Mouse (Mus musculus): ENCODE data around the gene Rps5. TPM values are rescaled to one million over a fixed set of nuclear protein-coding genes. Genes with fewer than 3 reads are reported as not detected.

Rps5 gene
- polyA plus RNA-seq, 1 experiment from 2014 or later, result 842 TPM

DNA sequence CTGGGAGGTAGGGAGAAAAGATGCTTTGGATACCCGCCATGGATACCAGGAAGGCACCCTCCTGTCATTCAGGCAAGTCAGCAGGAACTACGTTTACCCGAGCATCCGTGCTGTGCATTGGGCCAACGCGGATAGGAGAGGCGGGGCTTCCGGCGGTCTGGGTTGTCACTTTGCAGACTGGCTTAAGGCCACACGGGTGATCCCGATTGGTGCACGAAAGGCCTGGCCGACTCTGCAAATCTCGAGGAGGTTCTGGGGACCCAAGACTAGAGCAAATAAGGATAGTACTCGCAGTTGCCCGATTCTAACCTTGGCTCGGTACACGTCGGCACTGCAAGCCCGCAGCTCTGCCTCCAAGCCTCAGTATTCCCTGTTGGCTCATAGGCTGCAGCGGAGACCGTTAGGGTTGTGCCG is 43.6 kb downstream of the Rps5 start, which contains the start of gene Zfp324:
Zfp324 (plus strand) TSS at position 161 of the 414 bp plus-strand sequence.
- ATAC-seq (ENCODE audit: low FRiP score) (peak; percentile 94), DNase-seq (ENCODE audit: low spot score) (peak; percentile 87)
- Histone ChIP-seq H3K4me2 (replicated peaks; ENCODE audit: low read depth, low read length) (peak within 1 kb of the TSS; percentile 87), H3K9ac (ENCODE audit: low read depth, low read length) (peak within 1 kb of the TSS; percentile 96), H3K27ac (ENCODE audit: low read depth, low read length) (peak within 1 kb of the TSS; percentile 67), H3K4me1 (replicated peaks; ENCODE audit: control insufficient read depth, insufficient read depth, low read length) (peaks cover 4% of the 10 kb centered on the region; the same call in 1 of the 2 replicates), H3K4me3 (ENCODE audit: low read depth, low read length) (peak within 1 kb of the TSS; percentile 84), H3K9me3 (ENCODE audit: control insufficient read depth, low read length) (no peaks in the 10 kb centered on the region), H3K27me3 (ENCODE audit: control insufficient read depth, insufficient read depth, low read length) (no peaks in the 10 kb centered on the region), H3K36me3 (ENCODE audit: control insufficient read depth, insufficient read depth, low read length) (no peaks in the 10 kb centered on the region; the same call in 1 of the 2 replicates)
- under 1% methylated on average over 23 of the region's 23 CpGs for whole genome bisulfite sequencing

DNA sequence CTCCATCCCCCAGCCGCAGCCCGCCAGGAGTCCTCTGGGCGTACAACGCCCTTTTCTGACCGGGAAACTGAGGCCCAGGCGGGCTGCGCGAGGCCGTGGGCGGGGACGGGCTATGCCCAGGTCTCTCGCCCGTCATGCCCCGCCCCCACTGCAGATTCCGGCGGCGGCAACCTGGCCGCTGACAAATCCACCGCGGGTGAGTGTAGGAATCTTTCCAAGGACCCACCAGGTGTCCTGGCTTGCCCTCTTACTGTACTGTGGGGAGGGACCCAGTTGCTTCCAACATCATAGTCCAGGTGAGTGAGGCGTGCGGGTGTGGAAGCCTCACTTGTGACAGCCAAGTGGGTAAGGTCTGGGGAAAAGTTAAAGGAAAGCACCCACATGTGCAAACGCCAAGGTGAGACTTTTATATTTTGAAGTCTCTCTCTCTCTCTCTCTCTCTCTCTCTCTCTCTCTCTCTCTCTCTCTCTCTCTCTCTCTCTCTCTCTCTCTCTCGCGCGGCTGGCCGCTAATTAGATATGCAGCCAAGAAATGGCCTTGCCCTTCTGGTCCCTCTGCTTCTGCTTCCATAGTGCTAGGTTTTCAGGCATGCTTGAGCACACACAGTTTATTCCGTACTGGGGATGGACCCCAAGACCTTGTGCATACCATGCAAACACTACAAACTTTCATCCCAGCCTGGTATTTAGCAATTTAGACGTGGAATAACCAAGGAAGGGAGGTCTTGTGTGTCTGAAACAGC is 44.2 kb downstream of the Rps5 start:
- Histone ChIP-seq H3K27ac (ENCODE audit: low read depth, low read length) (peak overlapping the region; percentile 67), H3K4me1 (replicated peaks; ENCODE audit: control insufficient read depth, insufficient read depth, low read length) (peaks cover 4% of the 10 kb centered on the region; the same call in 1 of the 2 replicates), H3K9me3 (ENCODE audit: control insufficient read depth, low read length) (no peaks in the 10 kb centered on the region), H3K36me3 (ENCODE audit: control insufficient read depth, insufficient read depth, low read length) (no peaks in the 10 kb centered on the region; the same call in 1 of the 2 replicates), H3K27me3 (ENCODE audit: control insufficient read depth, insufficient read depth, low read length) (no peaks in the 10 kb centered on the region), H3K4me2 (replicated peaks; ENCODE audit: low read depth, low read length) (peak overlapping the region; percentile 87), H3K9ac (ENCODE audit: low read depth, low read length) (peak overlapping the region; percentile 96), H3K4me3 (ENCODE audit: low read depth, low read length) (peak overlapping the region; percentile 84)
- ATAC-seq (ENCODE audit: low FRiP score), result peak; percentile 68
- peak; percentile 63 for DNase-seq (ENCODE audit: low spot score)
- 1% methylated on average over 25 of the region's 29 CpGs for WGBS

DNA sequence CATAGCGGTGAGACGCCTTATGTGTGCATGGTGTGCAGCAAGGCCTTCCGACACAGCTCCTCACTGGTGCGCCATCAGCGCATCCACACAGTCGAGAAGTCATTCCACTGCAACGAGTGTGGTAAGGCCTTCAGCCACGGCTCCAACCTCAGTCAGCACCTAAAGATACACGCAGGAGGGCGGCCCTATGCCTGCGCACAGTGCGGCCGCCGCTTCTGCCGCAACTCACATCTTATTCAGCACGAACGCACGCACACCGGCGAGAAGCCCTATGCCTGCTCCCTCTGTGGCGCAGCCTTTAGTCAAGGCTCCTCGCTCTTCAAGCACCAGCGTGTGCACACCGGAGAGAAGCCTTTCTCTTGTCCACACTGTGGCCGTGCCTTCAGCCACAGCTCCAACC is 48.8 kb downstream of the Rps5 start:
- DNase-seq (ENCODE audit: low spot score) (no peak), ATAC-seq (ENCODE audit: low FRiP score) (no peak)
- H3K27ac ChIP-seq (ENCODE audit: low read depth, low read length), result no peak overlapping the region
- H3K27me3 ChIP-seq (ENCODE audit: control insufficient read depth, insufficient read depth, low read length), result no peaks in the 10 kb centered on the region
- no peaks in the 10 kb centered on the region for H3K9me3 ChIP-seq (ENCODE audit: control insufficient read depth, low read length)
- H3K4me1 ChIP-seq (replicated peaks; ENCODE audit: control insufficient read depth, insufficient read depth, low read length), result no peaks in the 10 kb centered on the region
- H3K9ac ChIP-seq (ENCODE audit: low read depth, low read length), result no peak overlapping the region
- peaks cover 3% of the 10 kb centered on the region; the same call in 1 of the 2 replicates for H3K36me3 ChIP-seq (ENCODE audit: control insufficient read depth, insufficient read depth, low read length)
- no peak overlapping the region for H3K4me2 ChIP-seq (replicated peaks; ENCODE audit: low read depth, low read length)
- H3K4me3 ChIP-seq (ENCODE audit: low read depth, low read length), result no peak overlapping the region
- WGBS, result 90% methylated on average over 25 of the region's 25 CpGs

Other genes starting within 250 kb of the Rps5 start
- gene Vmn2r55, start 237.3 kb upstream of the Rps5 start, polyA plus RNA-seq (2014; fragmentation: Nextera tagmentation; extraction: Ambion mirVana), result not detected in 2 replicates
- gene Vmn2r56, start 187.3 kb upstream of the Rps5 start, polyA plus RNA-seq (2014; fragmentation: Nextera tagmentation; extraction: Ambion mirVana), result not detected in 2 replicates
- 11.0 and 11.4 TPM in 2 replicates for gene Zscan18, start 118.7 kb upstream of the Rps5 start, polyA plus RNA-seq (2014; fragmentation: Nextera tagmentation; extraction: Ambion mirVana)
- 18.7 and 25.5 TPM in 2 replicates for gene Zfp329, start 103.4 kb upstream of the Rps5 start, polyA plus RNA-seq (2014; fragmentation: Nextera tagmentation; extraction: Ambion mirVana)
- gene Zfp110, start 87.5 kb upstream of the Rps5 start, polyA plus RNA-seq (2014; fragmentation: Nextera tagmentation; extraction: Ambion mirVana), result 29.9 and 32.6 TPM in 2 replicates
- 6.1 TPM in 2 replicates for gene Zfp128, start 41.1 kb upstream of the Rps5 start, polyA plus RNA-seq (2014; fragmentation: Nextera tagmentation; extraction: Ambion mirVana)
- 19.1 and 19.9 TPM in 2 replicates for gene Zscan22, start 24.5 kb upstream of the Rps5 start, polyA plus RNA-seq (2014; fragmentation: Nextera tagmentation; extraction: Ambion mirVana)
- gene Rnf225, start 5.1 kb downstream of the Rps5 start, polyA plus RNA-seq (2014; fragmentation: Nextera tagmentation; extraction: Ambion mirVana), result 0.50 and 0.66 TPM in 2 replicates
- 7.4 and 8.0 TPM in 2 replicates for gene Zfp324, start 43.5 kb downstream of the Rps5 start, polyA plus RNA-seq (2014; fragmentation: Nextera tagmentation; extraction: Ambion mirVana)
- 8.5 and 11.7 TPM in 2 replicates for gene Zfp446, start 55.6 kb downstream of the Rps5 start, polyA plus RNA-seq (2014; fragmentation: Nextera tagmentation; extraction: Ambion mirVana)
- gene Slc27a5, start 75.9 kb downstream of the Rps5 start, polyA plus RNA-seq (2014; fragmentation: Nextera tagmentation; extraction: Ambion mirVana), result not detected in 2 replicates
- 427 and 438 TPM in 2 replicates for gene Trim28, start 76.8 kb downstream of the Rps5 start, polyA plus RNA-seq (2014; fragmentation: Nextera tagmentation; extraction: Ambion mirVana)
- gene Zbtb45, start 87.7 kb downstream of the Rps5 start, polyA plus RNA-seq (2014; fragmentation: Nextera tagmentation; extraction: Ambion mirVana), result 25.0 and 25.3 TPM in 2 replicates
- gene Chmp2a, start 112.5 kb downstream of the Rps5 start, polyA plus RNA-seq (2014; fragmentation: Nextera tagmentation; extraction: Ambion mirVana), result 154 and 157 TPM in 2 replicates
- gene Ube2m, start 116.0 kb downstream of the Rps5 start, polyA plus RNA-seq (2014; fragmentation: Nextera tagmentation; extraction: Ambion mirVana), result 147 and 173 TPM in 2 replicates
- 2.4 and 2.6 TPM in 2 replicates for gene Mzf1, start 132.5 kb downstream of the Rps5 start, polyA plus RNA-seq (2014; fragmentation: Nextera tagmentation; extraction: Ambion mirVana)
- gene Vmn1r85, start 172.9 kb downstream of the Rps5 start, polyA plus RNA-seq (2014; fragmentation: Nextera tagmentation; extraction: Ambion mirVana), result 0.05 TPM in 1 of 2 replicates, not detected in the other
- not detected in 2 replicates for gene Vmn1r86, start 197.6 kb downstream of the Rps5 start, polyA plus RNA-seq (2014; fragmentation: Nextera tagmentation; extraction: Ambion mirVana)
- not detected in 2 replicates for gene Vmn1r87, start 217.9 kb downstream of the Rps5 start, polyA plus RNA-seq (2014; fragmentation: Nextera tagmentation; extraction: Ambion mirVana)
- gene Vmn1r88, start 237.3 kb downstream of the Rps5 start, polyA plus RNA-seq (2014; fragmentation: Nextera tagmentation; extraction: Ambion mirVana), result not detected in 2 replicates

Measured in hindbrain, embryonic 11.5 days (tissue).